Mouse (Mus musculus): ENCODE data around the gene Elp1.

DNA sequence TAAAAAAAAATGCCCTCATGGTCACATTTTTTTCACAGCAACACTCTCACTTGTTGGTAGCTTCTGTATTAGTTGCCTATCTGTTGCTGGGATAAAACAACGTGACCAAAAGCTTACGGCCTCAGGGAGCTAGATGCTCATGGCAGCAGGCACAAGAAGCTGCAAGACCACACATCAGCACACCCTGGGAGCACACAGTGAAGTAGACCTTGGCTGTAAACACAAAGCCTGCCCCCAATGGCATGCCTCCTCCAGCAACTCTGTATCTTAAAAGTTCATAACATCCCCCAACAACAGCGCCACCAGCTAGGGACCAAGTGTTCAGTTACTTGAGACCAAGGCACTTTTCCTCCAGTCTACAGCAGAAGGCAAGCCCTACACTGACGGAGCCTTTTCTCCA lies 6.9 kb upstream of the Elp1 start:
- no peak for TF ChIP-seq FLI1 (IDR thresholded peaks at IDR 0.05; ENCODE audit: low read length)
- no peak for TF ChIP-seq GATA1 (IDR thresholded peaks at IDR 0.05; ENCODE audit: borderline replicate concordance, low read length)
